Mouse (Mus musculus): Measurements from ENCODE around the gene Rars2. TPM values are rescaled to one million over a fixed set of nuclear protein-coding genes. Genes with fewer than 3 reads are reported as not detected.
A peak's percentile ranks its signal among the peaks of the same experiment; 100 is the strongest.

Rars2 gene
- polyA plus RNA-seq, 1 experiment: 10.3 TPM

GRCm38 (mm10) chr4:34615303-34615702, 546 bp downstream of the Rars2 start:
- TF ChIP-seq POLR2A (IDR thresholded peaks at IDR 0.05; ENCODE audit: control insufficient read depth, extremely low read depth, insufficient read depth, low read length, poor library complexity): no peak
- TF ChIP-seq CTCF (IDR thresholded peaks at IDR 0.05; ENCODE audit: borderline replicate concordance, control insufficient read depth, extremely low read depth, insufficient read depth, low read length, poor library complexity): no peak
- H3K4me3 ChIP-seq (ENCODE audit: control insufficient read depth, insufficient read depth, low read length): peak overlapping the region; percentile 98
- peaks cover 10% of the 10 kb centered on the region for H3K4me1 ChIP-seq (replicated peaks; ENCODE audit: control insufficient read depth, insufficient read depth, low read length)
- DNase-seq: peak; percentile 6
- peak overlapping the region; percentile 16; the same call in 1 of the 2 replicates for H3K27ac ChIP-seq (ENCODE audit: control insufficient read depth, insufficient read depth, low read length)
- H3K27me3 ChIP-seq (ENCODE audit: control insufficient read depth, insufficient read depth, low read length): no peaks in the 10 kb centered on the region
- WGBS: 1% methylated on average over 13 of the region's 13 CpGs
- no peaks in the 10 kb centered on the region for H3K36me3 ChIP-seq (ENCODE audit: control insufficient read depth, insufficient read depth, low read length)

- 86% methylated on average over 8 of the region's 8 CpGs for WGBS
- Histone ChIP-seq H3K27me3 (ENCODE audit: control insufficient read depth, insufficient read depth, low read length) (no peaks in the 10 kb centered on the region), H3K4me3 (ENCODE audit: control insufficient read depth, insufficient read depth, low read length) (no peak overlapping the region), H3K27ac (ENCODE audit: control insufficient read depth, insufficient read depth, low read length) (no peak overlapping the region), H3K36me3 (ENCODE audit: control insufficient read depth, insufficient read depth, low read length) (no peaks in the 10 kb centered on the region), H3K4me1 (replicated peaks; ENCODE audit: control insufficient read depth, insufficient read depth, low read length) (peaks cover 10% of the 10 kb centered on the region)
- DNase-seq: no peak
- TF ChIP-seq POLR2A (IDR thresholded peaks at IDR 0.05; ENCODE audit: control insufficient read depth, extremely low read depth, insufficient read depth, low read length, poor library complexity): no peak
- TF ChIP-seq CTCF (IDR thresholded peaks at IDR 0.05; ENCODE audit: borderline replicate concordance, control insufficient read depth, extremely low read depth, insufficient read depth, low read length, poor library complexity): no peak
Observed at GRCm38 (mm10) chr4:34616146-34616545, 1.4 kb downstream of the Rars2 start.

GRCm38 (mm10) chr4:34625556-34625955, 10.8 kb downstream of the Rars2 start:
- TF ChIP-seq CTCF (IDR thresholded peaks at IDR 0.05; ENCODE audit: borderline replicate concordance, control insufficient read depth, extremely low read depth, insufficient read depth, low read length, poor library complexity) (no peak), POLR2A (IDR thresholded peaks at IDR 0.05; ENCODE audit: control insufficient read depth, extremely low read depth, insufficient read depth, low read length, poor library complexity) (no peak)

GRCm38 (mm10) chr4:34626401-34626800, 11.6 kb downstream of the Rars2 start:
- Histone ChIP-seq H3K27ac (ENCODE audit: control insufficient read depth, insufficient read depth, low read length) (no peak overlapping the region), H3K36me3 (ENCODE audit: control insufficient read depth, insufficient read depth, low read length) (no peaks in the 10 kb centered on the region; the same call in 1 of the 2 replicates), H3K4me3 (ENCODE audit: control insufficient read depth, insufficient read depth, low read length) (no peak overlapping the region), H3K4me1 (replicated peaks; ENCODE audit: control insufficient read depth, insufficient read depth, low read length) (no peaks in the 10 kb centered on the region), H3K27me3 (ENCODE audit: control insufficient read depth, insufficient read depth, low read length) (no peaks in the 10 kb centered on the region)
- DNase-seq: no peak
- 96% methylated on average over 6 of the region's 6 CpGs for WGBS
- no peak for TF ChIP-seq CTCF (IDR thresholded peaks at IDR 0.05; ENCODE audit: borderline replicate concordance, control insufficient read depth, extremely low read depth, insufficient read depth, low read length, poor library complexity)
- TF ChIP-seq POLR2A (IDR thresholded peaks at IDR 0.05; ENCODE audit: control insufficient read depth, extremely low read depth, insufficient read depth, low read length, poor library complexity): no peak

More at GRCm38 (mm10) chr4:34625556-34625955, 10.8 kb downstream of the Rars2 start:
- H3K4me1 ChIP-seq (replicated peaks; ENCODE audit: control insufficient read depth, insufficient read depth, low read length): no peaks in the 10 kb centered on the region
- 93% methylated on average over 4 of the region's 4 CpGs for WGBS
- no peak overlapping the region for H3K27ac ChIP-seq (ENCODE audit: control insufficient read depth, insufficient read depth, low read length)
- no peak for DNase-seq
- H3K27me3 ChIP-seq (ENCODE audit: control insufficient read depth, insufficient read depth, low read length): no peaks in the 10 kb centered on the region
- no peaks in the 10 kb centered on the region; the same call in 1 of the 2 replicates for H3K36me3 ChIP-seq (ENCODE audit: control insufficient read depth, insufficient read depth, low read length)
- no peak overlapping the region for H3K4me3 ChIP-seq (ENCODE audit: control insufficient read depth, insufficient read depth, low read length)

- no peak for TF ChIP-seq CTCF (IDR thresholded peaks at IDR 0.05; ENCODE audit: borderline replicate concordance, control insufficient read depth, extremely low read depth, insufficient read depth, low read length, poor library complexity)
- Histone ChIP-seq H3K27me3 (ENCODE audit: control insufficient read depth, insufficient read depth, low read length) (no peaks in the 10 kb centered on the region), H3K4me1 (replicated peaks; ENCODE audit: control insufficient read depth, insufficient read depth, low read length) (no peaks in the 10 kb centered on the region), H3K4me3 (ENCODE audit: control insufficient read depth, insufficient read depth, low read length) (no peak overlapping the region), H3K27ac (ENCODE audit: control insufficient read depth, insufficient read depth, low read length) (no peak overlapping the region), H3K36me3 (ENCODE audit: control insufficient read depth, insufficient read depth, low read length) (0 out of 2 replicates have a peak, but pooled peaks cover 4% of the 10 kb centered on the region)
- WGBS: 95% methylated on average over 1 of the region's 1 CpGs
- no peak for DNase-seq
Observed at GRCm38 (mm10) chr4:34629956-34630355, 15.2 kb downstream of the Rars2 start.

GRCm38 (mm10) chr4:34634129-34634528, 19.4 kb downstream of the Rars2 start:
- 96% methylated on average over 7 of the region's 7 CpGs for WGBS
- H3K4me1 ChIP-seq (replicated peaks; ENCODE audit: control insufficient read depth, insufficient read depth, low read length): no peaks in the 10 kb centered on the region
- H3K4me3 ChIP-seq (ENCODE audit: control insufficient read depth, insufficient read depth, low read length): no peak overlapping the region
- H3K36me3 ChIP-seq (ENCODE audit: control insufficient read depth, insufficient read depth, low read length): 0 out of 2 replicates have a peak, but pooled peaks cover 4% of the 10 kb centered on the region
- no peak overlapping the region for H3K27ac ChIP-seq (ENCODE audit: control insufficient read depth, insufficient read depth, low read length)
- no peaks in the 10 kb centered on the region for H3K27me3 ChIP-seq (ENCODE audit: control insufficient read depth, insufficient read depth, low read length)
- no peak for DNase-seq
- no peak for TF ChIP-seq POLR2A (IDR thresholded peaks at IDR 0.05; ENCODE audit: control insufficient read depth, extremely low read depth, insufficient read depth, low read length, poor library complexity)
- no peak for TF ChIP-seq CTCF (IDR thresholded peaks at IDR 0.05; ENCODE audit: borderline replicate concordance, control insufficient read depth, extremely low read depth, insufficient read depth, low read length, poor library complexity)

GRCm38 (mm10) chr4:34636036-34636435, 21.3 kb downstream of the Rars2 start:
- H3K36me3 ChIP-seq (ENCODE audit: control insufficient read depth, insufficient read depth, low read length): 0 out of 2 replicates have a peak, but pooled peaks cover 8% of the 10 kb centered on the region
- H3K27ac ChIP-seq (ENCODE audit: control insufficient read depth, insufficient read depth, low read length): no peak overlapping the region

More at GRCm38 (mm10) chr4:34636036-34636435, 21.3 kb downstream of the Rars2 start:
- H3K27me3 ChIP-seq (ENCODE audit: control insufficient read depth, insufficient read depth, low read length): no peaks in the 10 kb centered on the region
- no peak overlapping the region for H3K4me3 ChIP-seq (ENCODE audit: control insufficient read depth, insufficient read depth, low read length)
- H3K4me1 ChIP-seq (replicated peaks; ENCODE audit: control insufficient read depth, insufficient read depth, low read length): no peaks in the 10 kb centered on the region
- TF ChIP-seq POLR2A (IDR thresholded peaks at IDR 0.05; ENCODE audit: control insufficient read depth, extremely low read depth, insufficient read depth, low read length, poor library complexity) (no peak), CTCF (IDR thresholded peaks at IDR 0.05; ENCODE audit: borderline replicate concordance, control insufficient read depth, extremely low read depth, insufficient read depth, low read length, poor library complexity) (no peak)
- DNase-seq: no peak
- 94% methylated on average over 5 of the region's 5 CpGs for WGBS

Measured in thymus, adult 2 months (tissue).